Mouse (Mus musculus) spleen, postnatal 4 days (tissue): ENCODE results near the gene Kat8.

Source experiments
- DNase-seq, 2 experiments: peaks; one replicate each; pipeline ENCODE4 v3.0.0; 2022; ENCODE audit warnings: low spot score in 2 of 2

Kat8 gene

DNA sequence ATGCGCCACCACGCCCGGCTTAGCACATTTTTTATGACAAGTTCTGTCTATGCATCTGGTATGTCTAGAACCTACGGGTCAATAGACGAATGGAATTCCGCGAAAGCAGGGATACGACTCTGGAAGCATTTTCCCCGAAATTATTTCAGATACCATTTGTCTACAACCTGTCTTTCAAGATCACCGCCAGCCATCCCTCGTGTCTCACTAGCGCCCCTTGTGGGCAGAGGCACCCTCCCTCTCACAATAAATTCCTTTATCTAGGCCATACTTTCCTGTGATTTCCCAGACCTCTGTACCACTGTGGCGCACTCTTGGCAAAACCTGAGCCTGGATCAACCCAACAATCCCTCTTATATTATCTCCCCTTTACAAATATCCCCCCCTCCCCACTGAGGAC, 15.9 kb upstream of the Kat8 start:
- peak; percentile 80 to 92 for DNase-seq

DNA sequence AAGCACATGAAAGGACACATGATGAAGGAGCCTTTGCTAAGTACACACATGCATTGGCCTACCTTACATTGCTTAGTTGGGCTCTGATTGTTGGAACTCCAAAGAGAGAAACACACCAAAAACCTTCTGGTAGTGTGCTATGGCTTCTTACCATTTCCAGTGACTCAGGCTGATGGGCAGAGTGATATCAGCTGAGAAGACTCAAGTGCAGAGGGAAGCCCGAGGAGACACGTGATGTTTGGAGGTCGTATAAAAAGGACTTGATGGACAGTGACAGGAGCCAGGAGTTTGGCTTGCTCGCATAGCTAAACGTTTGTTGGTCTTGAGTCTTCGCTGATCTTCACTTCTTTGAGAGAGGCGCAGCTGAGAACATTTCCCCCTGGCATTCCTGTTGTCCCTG, 14.8 kb upstream of the Kat8 start:
- DNase-seq = no peak

DNA sequence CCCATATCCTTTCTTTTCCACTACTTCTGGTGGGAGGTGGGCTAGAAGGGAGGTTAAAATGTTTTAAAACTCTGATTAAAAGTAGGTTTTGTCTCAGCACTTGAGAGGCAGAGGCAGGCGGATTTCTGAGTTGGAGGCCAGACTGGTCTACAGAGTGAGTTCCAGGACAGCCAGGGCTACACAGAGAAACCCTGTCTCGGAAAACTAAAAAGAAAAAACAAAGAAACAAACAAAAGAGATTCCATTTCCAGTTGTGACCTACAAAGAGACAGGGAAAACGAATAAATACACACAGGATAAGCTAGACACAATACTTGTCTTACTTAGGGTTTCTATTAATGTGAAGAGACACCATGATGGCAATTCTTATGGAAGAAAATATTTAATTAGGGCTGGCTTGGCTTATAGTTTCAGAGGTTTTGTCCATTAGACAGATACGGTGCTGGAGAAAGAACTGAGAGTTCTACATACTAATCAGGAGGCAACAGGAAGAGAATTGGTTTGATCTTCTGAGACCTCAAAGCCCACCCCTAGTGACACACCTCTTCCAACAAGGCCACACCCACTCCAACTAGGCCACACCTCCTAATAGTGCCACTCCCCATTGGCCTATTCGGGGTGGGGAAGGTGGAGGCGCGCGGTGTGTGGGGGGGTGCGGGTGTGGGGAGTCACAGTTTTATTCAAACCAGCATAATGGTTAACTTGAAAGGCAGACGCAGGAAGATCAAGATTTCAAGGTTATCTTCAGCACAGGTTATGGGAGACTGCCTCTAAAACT, 13.9 kb upstream of the Kat8 start:
- DNase-seq = peak in 1 of 2 experiments; percentile 49

DNA sequence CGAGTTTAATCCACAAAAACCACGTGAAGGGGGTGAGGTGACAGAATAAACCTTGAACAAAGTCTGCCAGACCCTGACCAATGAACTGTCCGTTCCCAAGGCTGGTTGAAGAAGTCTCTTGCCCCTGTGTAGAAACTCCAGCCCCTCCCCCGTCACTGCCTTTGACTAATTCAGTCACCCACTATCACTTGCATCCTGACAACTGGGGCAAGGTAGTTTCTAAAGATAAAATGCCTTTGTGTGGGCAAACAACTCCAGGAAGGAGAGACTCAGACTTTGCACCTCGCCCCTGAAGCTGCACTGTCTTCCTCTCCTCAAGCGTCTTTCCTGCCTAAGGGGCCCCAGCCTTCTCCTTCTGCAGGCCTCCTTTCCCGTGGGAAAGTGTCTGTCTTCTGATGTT, 12.3 kb upstream of the Kat8 start:
- DNase-seq = no peak

DNA sequence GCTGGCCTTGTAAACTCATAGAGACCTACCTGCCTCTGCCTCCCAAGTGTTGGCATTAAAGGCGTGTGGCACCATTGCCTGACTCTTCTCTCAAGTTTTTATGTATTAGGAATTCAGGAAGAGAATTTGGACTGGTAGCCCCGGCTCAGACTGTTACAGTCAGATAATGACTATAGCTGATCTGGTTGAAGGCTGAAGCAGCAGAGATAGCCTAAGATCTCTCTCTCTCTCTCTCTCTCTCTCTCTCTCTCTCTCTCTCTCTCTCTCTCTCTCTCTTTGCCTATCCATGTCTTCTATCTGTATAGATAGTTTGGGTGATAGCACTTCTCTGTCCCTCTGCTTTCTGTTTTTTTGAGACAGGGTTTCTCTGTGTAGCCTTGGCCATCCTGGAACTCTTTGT, 10.5 kb upstream of the Kat8 start:
- no peak for DNase-seq

DNA sequence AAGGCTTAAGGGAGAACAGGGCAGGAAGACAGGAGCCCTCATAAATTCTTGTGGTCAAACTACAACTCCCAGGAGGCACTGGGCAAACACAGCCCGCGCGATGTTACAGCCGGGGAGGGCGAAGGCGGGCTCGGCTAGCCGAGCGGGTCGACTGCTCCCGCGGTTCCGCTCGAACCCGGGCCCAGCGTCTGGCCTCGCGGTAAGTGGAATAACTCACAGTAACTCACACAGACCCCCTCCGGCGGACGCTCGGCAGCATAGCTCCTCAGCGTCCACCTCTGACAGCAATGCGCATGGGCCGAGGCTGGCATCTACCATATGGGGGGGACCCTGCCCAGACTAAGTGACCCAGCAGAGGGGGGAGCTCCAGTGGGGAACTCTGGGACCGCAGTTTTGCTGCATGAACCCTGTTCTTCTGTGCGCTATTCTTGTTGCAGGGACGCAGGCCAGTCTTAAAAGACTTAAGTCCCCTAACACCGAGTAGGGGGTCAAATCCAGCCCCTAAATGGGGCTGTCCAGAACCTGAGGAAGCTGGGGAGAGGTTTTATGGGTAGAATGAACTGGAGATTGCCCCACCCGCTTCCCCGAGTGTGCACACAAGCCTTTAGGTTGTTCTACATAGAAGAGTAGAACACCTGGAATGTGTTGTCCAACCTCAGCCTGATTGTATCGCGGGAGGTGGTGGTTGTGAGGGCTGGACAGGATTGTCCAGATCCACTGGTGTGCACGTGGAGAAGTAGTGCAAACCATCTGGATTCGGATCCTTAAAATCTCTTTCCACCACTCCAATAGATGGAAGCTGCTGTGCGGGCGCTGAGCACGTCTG, 8.1 kb upstream of the Kat8 start, which contains the start of gene Bckdk:
Bckdk (plus strand) TSS at position 112 of the 826 bp plus-strand sequence.
- peak; percentile 75 to 89 for DNase-seq

DNA sequence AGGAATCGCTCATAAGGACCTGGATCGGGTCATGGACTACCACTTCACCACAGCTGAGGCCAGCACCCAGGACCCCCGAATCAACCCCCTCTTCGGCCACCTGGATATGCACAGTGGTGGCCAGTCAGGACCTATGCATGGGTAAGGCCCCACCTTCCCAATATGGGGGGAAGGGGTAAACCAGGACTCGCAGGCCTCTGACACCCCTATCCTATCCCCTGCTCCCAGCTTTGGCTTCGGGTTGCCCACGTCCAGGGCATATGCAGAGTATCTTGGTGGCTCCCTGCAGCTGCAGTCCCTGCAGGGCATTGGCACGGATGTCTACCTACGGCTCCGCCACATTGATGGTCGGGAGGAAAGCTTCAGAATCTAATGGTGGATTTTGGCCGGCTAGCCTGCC, 4.4 kb upstream of the Kat8 start:
- no peak for DNase-seq

DNA sequence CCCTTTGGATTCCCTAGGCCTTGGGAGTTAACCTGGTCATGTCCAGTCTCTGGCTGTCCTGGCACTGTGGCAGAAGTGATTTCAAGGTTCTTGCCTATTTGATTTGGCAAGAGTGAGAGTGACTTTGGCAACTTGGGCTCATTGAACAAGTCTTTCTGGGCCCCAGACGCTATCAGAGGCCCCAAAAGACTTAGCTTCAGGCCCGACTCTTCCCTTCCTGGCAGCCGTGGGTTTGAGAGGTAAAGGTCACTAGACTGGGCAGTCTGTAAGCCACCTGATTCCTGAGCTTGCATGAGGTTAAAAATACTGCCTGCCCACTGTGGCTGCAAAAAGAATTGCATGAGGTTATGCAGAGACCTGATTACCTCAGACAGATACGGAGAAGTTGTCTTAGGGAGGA, 3.7 kb upstream of the Kat8 start:
- DNase-seq = no peak

DNA sequence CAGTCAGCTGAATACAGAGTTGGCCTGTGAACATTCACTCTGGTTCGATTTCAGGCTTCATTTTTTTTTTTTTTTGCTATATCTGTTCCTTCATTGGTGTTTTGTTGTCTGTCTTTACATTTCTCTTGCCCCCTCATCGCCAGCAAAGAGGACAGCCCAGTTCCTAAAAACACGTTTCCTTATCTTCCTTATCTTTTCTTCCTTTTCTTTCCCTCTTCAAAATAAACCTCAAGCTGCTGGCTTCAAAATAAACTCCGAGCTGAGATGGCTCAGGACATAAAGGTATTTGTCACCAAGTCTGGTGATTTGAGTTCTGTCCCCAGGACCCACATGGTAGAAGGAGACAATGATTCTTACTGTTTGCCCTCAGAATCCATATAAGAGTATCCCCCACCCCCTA, 622 bp downstream of the Kat8 start:
- DNase-seq = no peak

DNA sequence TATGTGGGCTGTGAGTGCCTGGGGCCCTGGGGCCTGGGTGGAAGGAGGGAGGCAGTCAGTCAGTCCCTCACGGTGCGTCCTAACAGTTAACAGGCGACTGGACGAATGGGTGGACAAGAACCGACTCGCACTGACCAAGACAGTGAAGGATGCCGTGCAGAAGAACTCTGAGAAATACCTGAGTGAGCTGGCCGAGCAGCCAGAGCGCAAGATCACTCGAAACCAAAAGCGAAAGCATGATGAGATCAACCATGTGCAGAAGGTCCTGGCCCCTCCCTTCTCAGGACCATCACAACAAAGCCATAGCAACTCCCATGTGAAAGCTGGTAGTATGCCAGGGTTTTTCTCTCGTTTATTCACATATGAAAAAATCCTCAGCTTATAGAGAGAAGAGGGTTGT, 3.0 kb downstream of the Kat8 start:
- DNase-seq = no peak

DNA sequence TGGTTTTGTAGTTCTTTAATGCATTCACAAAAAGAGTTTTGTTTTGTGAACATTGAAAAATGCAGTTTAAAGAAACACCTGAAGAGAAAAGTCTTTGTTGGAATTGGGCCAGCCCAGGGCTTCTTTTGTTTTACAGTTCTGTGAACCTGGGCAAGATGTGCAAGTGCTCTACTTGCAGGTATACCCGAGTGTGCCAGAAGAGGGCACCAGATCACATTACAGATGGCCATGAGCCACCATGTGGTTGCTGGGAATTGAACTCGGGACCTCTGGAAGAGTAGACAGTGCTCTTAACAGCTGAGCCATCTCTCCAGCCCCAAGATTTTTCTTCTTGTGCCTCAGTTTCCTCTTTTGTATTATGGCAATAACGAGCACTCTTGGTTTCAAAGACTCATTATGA, 5.9 kb downstream of the Kat8 start:
- peak; percentile 69 to 83 for DNase-seq

DNA sequence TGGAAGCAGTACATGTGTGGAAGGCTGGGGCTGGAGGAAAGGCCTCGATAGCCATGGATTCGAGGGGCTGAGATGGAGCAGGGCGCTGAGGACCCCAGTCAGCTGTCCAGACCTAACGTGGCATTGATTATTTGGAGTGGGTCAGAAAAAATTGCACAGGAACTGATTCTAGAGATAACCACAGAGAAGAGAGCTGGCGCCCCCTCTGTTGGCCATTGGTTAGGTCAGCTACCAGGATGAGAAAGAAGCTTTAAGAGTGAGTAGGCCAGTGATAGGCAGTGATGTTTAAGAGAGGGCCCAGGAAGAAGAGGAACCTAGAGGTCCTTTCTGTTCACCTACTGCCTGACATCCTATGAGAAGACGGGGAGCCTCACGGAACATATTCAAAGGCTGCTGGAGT, 7.0 kb downstream of the Kat8 start:
- DNase-seq = peak in 1 of 2 experiments; percentile 51

DNA sequence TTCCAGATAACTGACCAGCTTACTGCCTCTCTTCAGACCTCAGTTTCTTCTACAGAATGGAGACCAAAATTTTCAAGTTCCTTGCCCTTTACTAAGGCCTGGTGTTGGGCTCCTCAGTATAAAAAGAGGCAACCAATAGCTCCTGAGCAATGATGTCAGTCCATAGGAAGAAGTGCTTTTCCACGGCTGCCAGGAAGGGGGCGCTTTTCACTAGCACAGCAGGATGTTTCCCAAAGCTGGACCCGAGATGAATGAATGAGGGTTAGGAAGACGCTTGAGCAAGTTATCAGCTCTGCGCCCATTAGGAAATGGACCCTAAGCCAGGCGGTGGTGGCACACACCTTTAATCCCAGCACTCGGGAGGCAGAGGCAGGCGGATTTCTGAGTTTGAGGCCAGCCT, 9.2 kb downstream of the Kat8 start:
- peak in 1 of 2 experiments; percentile 49 for DNase-seq

DNA sequence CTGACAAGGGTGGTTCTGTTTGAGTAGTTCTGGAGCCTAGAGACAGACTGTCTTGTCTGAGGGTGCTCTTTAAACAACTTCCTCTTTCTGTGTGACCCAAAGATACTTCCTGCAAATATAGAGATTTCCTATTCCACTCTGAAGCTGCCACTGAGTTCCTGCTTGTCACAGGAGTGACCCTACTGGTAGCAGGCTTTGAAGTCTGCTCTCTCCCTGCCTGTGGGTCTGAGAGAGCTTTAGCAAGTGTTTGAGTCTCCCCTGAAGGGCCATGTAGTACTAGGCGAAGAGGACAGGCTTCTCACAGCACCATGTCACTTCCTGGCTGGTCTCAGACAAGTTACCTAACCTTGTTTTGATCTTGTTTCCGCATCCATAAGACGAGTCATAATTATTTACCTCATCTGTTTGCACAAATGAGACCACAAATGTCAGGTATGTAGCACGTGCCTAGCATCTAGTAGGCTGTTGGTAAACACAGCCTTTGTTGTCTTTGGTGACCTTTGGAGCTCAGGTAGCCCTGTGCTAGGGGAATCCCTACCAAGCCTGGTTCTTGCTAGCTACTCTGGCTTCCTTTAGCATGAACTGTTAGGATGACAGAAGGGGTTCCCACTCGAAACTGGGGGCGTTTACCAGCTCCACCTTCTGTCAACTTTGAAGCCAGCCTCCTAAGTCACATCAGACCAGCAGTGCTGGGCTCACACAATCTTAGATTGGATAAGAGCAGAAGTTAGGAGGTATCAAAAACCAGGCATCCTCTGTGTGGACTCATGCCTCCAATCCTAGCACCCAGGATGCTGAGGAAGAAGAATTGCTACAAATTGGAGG, 10.3 kb downstream of the Kat8 start:
- no peak for DNase-seq

DNA sequence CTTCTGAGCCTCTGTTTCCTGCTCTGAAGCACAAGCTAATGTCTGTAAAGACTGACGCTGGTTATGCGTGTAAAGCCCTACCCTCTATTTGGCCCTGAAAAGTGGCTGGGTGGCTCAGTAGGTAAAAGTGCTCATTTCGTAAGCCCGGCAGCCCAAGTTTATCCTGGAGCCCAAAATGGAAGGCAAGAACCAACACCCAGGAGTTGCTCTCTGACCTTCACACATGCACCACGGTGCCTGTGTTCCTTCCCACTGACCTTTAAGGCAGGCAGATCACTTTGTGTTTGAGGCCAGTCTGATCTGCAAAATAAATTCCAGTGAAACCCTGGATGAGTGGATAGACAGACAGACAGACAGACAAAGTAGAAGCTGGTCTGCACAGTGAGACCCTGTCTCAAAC, 11.4 kb downstream of the Kat8 start:
- DNase-seq = no peak

DNA sequence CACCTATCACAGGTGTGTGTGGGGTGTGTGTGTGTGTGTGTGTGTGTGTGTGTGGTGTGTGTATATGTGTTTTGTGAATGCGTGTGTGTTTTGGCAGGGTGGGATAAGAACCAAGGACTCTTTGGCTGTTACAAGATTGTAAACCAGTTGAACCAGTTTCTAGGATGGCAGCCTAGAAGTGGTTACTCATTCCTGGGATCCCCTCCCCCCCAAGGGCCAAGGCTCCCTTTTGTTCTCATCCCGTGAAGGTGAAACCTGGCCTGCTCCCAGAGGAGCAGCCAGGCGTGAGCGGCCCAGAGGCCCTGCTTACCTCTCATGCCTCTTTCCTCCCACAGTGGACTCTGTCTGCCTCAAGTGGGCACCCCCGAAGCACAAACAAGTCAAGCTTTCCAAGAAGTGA, 12.9 kb downstream of the Kat8 start:
- no peak for DNase-seq

DNA sequence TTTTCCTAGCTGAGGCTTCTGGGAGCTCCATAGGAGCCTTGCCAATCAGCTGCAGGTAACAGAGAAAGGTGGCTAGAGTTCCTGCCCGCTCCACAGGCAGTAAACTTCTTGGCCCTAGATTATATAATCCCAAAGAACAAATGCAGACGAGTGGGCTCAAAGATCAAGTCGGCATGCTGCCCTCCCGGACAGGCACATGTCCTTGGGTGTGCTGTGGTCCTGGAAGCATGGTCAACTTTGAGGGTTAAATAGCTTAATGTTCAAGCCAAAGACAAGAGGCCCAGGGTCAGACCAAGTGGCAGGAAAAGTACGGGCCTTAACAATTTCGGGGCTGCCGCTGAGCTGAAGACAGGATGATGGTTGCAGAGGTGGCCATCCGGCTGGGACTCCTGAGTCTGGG, 13.8 kb downstream of the Kat8 start:
- no peak for DNase-seq

DNA sequence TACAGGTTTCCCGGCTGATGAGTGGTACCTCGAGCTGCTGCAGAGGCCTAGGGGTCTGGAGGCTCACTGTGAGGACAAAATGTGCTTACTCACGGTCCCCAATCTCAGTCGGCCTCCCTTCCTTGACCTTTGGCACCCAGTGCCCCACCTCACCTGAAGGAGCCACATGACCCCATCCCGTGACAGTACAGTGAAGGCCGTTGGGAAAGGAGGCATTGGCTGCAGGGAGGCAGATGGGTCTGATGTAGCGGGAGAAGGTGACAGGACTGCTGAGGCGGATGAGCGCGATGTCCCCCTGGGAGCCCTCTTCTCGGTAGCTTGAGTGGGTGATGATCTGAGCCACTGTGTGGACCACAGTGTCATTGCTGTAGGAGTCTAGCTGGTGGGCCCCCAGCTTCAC, 14.5 kb downstream of the Kat8 start:
- no peak for DNase-seq

DNA sequence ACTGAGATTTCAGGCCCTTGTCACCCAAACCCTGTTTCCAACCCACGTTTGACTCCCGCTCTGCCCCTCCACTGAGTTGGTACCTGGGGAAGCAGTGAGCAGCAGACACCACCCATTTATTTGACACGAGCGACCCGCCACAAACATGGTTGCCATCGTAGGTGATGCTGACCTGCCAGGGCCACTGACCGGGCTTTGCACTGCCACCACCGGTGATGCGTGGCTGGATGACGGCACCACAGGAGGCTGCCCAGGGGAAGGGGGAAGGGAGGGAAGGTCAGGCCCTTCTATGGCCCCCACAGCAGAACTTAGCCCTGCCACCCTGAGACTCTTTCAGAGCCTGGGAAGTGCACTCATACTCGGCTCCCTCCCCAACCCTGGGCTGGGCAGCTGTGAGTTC, 15.4 kb downstream of the Kat8 start:
- no peak for DNase-seq

DNA sequence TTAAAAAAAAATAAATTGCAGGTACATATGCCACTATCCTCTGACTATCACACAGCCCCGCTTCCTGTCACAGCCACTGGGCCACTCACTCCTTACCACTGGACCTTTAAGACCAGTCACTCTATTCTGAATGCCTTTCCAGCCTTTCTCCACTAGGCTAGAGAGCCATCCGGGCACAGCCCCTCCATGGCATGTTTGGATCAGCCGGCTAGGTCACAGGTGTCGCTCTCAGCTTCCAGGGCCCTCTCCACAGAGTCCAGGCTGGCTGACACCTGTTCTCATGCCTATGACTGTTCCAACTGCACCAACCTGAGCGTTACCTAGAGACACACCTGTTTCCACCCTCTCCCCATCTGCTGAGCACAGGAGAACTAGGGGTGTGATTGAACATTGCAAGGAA, 16.3 kb downstream of the Kat8 start:
- DNase-seq = no peak

DNA sequence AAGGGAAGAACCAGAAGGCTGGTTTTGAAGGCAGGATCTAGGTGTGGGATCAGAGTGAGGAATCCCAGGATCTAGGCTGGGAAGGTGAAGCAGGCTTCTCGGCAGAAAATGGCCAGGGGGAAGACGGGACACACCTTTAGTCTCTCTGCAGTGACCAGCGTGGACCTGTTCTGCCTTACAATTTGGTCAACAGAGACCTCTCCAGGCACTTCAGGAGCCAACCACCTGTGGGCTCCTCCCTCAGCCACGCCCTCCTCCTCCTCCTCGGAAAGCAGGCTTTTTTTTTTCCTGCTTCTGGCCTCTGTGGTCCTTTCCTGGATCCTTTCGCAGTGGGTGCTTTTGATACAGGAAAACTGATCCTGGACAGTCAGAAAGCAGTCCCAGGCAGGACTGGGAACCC, 17.6 kb downstream of the Kat8 start, which contains the start of gene Prss8:
Prss8 (minus strand) TSS at position 182 of the 400 bp plus-strand sequence.
- no peak for DNase-seq

DNA sequence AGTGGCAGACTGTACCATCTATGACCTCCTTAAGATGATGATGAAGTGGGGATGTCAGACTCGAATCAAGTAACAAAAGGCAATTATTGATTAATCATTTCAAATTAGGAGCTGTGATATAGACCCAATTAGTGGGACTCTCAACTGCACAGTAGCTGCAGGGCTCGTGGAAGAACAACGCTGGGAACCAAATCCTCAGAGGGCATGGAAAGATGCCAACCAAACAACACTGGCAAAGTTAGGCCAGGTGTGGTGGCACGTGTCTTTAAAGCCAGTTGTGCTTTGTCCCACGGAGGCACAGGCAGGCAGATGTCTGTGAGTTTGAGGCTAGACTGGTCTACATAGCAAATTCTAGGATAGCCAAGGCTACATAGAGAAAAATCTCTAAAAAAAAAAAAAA, 18.3 kb downstream of the Kat8 start:
- DNase-seq = no peak
